Mouse (Mus musculus): ENCODE measurements at regions not wholly inside any gene's neighbourhood (a gene's known extent, or its start where the extent isn't known, plus 50 kb on each side); places are given as distances from the start of the nearest gene placed in this dataset.
A peak's percentile ranks its signal among the peaks of the same experiment; 100 is the strongest.

- Histone ChIP-seq H3K4me1 (ENCODE audit: control insufficient read depth, insufficient read depth, low read length) (no peaks in the 10 kb centered on the region), H3K4me3 (replicated peaks; ENCODE audit: extremely low read depth, low read depth, low read length) (no peak overlapping the region)
- DNase-seq: no peak
- TF ChIP-seq POLR2A (IDR thresholded peaks at IDR 0.05; ENCODE audit: borderline replicate concordance, extremely low read depth, low read depth, low read length) (no peak), CTCF (IDR thresholded peaks at IDR 0.05; ENCODE audit: insufficient read depth, low read length) (no peak)
- WGBS: 78% methylated on average over 6 of the region's 6 CpGs
Measured at GRCm38 (mm10) chr8:90011682-90012409, 336.3 kb downstream of the Tox3 start.

- no peak overlapping the region for H3K4me3 ChIP-seq (replicated peaks; ENCODE audit: extremely low read depth, low read depth, low read length)
- 71% methylated on average over 1 of the region's 1 CpGs for WGBS
- no peak for DNase-seq
- TF ChIP-seq CTCF (IDR thresholded peaks at IDR 0.05; ENCODE audit: insufficient read depth, low read length) (no peak), POLR2A (IDR thresholded peaks at IDR 0.05; ENCODE audit: borderline replicate concordance, extremely low read depth, low read depth, low read length) (no peak)
- no peaks in the 10 kb centered on the region for H3K4me1 ChIP-seq (ENCODE audit: control insufficient read depth, insufficient read depth, low read length)
Measured at GRCm38 (mm10) chr8:90009431-90009830, 338.7 kb downstream of the Tox3 start.

DNA sequence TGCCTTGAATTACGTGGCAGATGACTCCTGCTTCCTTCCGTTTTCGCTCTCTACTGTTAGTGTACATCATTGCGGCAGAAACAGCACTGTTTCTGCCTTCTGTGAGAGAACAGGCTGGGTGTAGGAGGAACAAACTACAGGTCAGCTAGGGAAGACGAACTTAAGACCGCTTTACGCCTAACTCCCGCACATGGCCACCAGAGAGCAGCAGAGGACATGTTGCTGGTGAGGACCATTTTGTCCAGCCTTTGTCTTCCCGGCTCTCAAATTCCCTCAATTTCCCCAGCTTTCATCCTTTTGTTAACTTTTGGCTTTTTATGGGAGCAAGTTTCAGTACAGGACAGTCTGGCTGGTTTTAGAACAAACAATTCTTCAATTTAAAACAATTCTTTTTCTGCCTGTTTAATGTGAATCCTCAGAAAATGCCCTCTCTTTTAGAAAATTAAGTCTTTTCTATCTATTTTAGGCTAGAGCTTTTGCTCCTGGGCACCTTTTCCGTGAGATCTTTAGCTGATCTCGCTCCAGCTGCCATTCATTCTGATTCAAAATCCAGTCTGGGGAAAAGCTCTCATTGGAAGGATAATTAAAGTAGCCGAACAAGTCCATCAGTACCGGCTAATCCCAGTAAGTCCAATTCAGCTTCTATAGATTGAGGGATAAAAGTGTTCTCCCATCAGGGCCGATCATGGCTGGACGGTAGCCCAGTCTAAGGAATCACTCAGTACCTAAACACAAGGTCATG, 347.1 kb downstream of the Tox3 start:
- WGBS: 38% methylated on average over 15 of the region's 15 CpGs
- no peaks in the 10 kb centered on the region for H3K4me1 ChIP-seq (ENCODE audit: control insufficient read depth, insufficient read depth, low read length)
- peak; percentile 61 for DNase-seq
- no peak overlapping the region for H3K4me3 ChIP-seq (replicated peaks; ENCODE audit: extremely low read depth, low read depth, low read length)
- TF ChIP-seq POLR2A (IDR thresholded peaks at IDR 0.05; ENCODE audit: borderline replicate concordance, extremely low read depth, low read depth, low read length): no peak
- TF ChIP-seq CTCF (IDR thresholded peaks at IDR 0.05; ENCODE audit: insufficient read depth, low read length): peak; percentile 96

GRCm38 (mm10) chr8:89993743-89994142, 354.4 kb downstream of the Tox3 start:
- WGBS: 72% methylated on average over 4 of the region's 4 CpGs
- no peak overlapping the region for H3K4me3 ChIP-seq (replicated peaks; ENCODE audit: extremely low read depth, low read depth, low read length)
- no peaks in the 10 kb centered on the region for H3K4me1 ChIP-seq (ENCODE audit: control insufficient read depth, insufficient read depth, low read length)
- DNase-seq: no peak
- TF ChIP-seq CTCF (IDR thresholded peaks at IDR 0.05; ENCODE audit: insufficient read depth, low read length) (no peak), POLR2A (IDR thresholded peaks at IDR 0.05; ENCODE audit: borderline replicate concordance, extremely low read depth, low read depth, low read length) (no peak)

GRCm38 (mm10) chr8:89983859-89984258, 364.3 kb downstream of the Tox3 start:
- 77% methylated on average over 2 of the region's 2 CpGs for WGBS
- Histone ChIP-seq H3K4me1 (ENCODE audit: control insufficient read depth, insufficient read depth, low read length) (no peaks in the 10 kb centered on the region), H3K4me3 (replicated peaks; ENCODE audit: extremely low read depth, low read depth, low read length) (no peak overlapping the region)
- no peak for TF ChIP-seq CTCF (IDR thresholded peaks at IDR 0.05; ENCODE audit: insufficient read depth, low read length)
- TF ChIP-seq POLR2A (IDR thresholded peaks at IDR 0.05; ENCODE audit: borderline replicate concordance, extremely low read depth, low read depth, low read length): no peak
- DNase-seq: no peak

- TF ChIP-seq CTCF (IDR thresholded peaks at IDR 0.05; ENCODE audit: insufficient read depth, low read length) (no peak), POLR2A (IDR thresholded peaks at IDR 0.05; ENCODE audit: borderline replicate concordance, extremely low read depth, low read depth, low read length) (no peak)
- no peak overlapping the region for H3K4me3 ChIP-seq (replicated peaks; ENCODE audit: extremely low read depth, low read depth, low read length)
- DNase-seq: no peak
- 76% methylated on average over 2 of the region's 2 CpGs for WGBS
- H3K4me1 ChIP-seq (ENCODE audit: control insufficient read depth, insufficient read depth, low read length): no peaks in the 10 kb centered on the region
Measured at GRCm38 (mm10) chr8:89982551-89982950, 365.6 kb downstream of the Tox3 start.

- TF ChIP-seq POLR2A (IDR thresholded peaks at IDR 0.05; ENCODE audit: borderline replicate concordance, extremely low read depth, low read depth, low read length) (no peak), CTCF (IDR thresholded peaks at IDR 0.05; ENCODE audit: insufficient read depth, low read length) (no peak)
Measured at GRCm38 (mm10) chr8:89981320-89981719, 366.8 kb downstream of the Tox3 start.

GRCm38 (mm10) chr8:89980441-89980840, 367.7 kb downstream of the Tox3 start:
- no peak overlapping the region for H3K4me3 ChIP-seq (replicated peaks; ENCODE audit: extremely low read depth, low read depth, low read length)
- DNase-seq: no peak
- TF ChIP-seq CTCF (IDR thresholded peaks at IDR 0.05; ENCODE audit: insufficient read depth, low read length): no peak
- H3K4me1 ChIP-seq (ENCODE audit: control insufficient read depth, insufficient read depth, low read length): no peaks in the 10 kb centered on the region
- 52% methylated on average over 4 of the region's 4 CpGs for WGBS

More at GRCm38 (mm10) chr8:89981320-89981719, 366.8 kb downstream of the Tox3 start:
- Histone ChIP-seq H3K4me3 (replicated peaks; ENCODE audit: extremely low read depth, low read depth, low read length) (no peak overlapping the region), H3K4me1 (ENCODE audit: control insufficient read depth, insufficient read depth, low read length) (no peaks in the 10 kb centered on the region)
- DNase-seq: no peak
- WGBS: 67% methylated on average over 2 of the region's 2 CpGs

GRCm38 (mm10) chr8:89962799-89963198, 385.3 kb downstream of the Tox3 start:
- no peak overlapping the region for H3K4me3 ChIP-seq (replicated peaks; ENCODE audit: extremely low read depth, low read depth, low read length)
- TF ChIP-seq CTCF (IDR thresholded peaks at IDR 0.05; ENCODE audit: insufficient read depth, low read length): no peak
- no peak for TF ChIP-seq POLR2A (IDR thresholded peaks at IDR 0.05; ENCODE audit: borderline replicate concordance, extremely low read depth, low read depth, low read length)
- DNase-seq: no peak
- WGBS: 86% methylated on average over 1 of the region's 1 CpGs
- no peaks in the 10 kb centered on the region for H3K4me1 ChIP-seq (ENCODE audit: control insufficient read depth, insufficient read depth, low read length)

GRCm38 (mm10) chr8:89957486-89957885, 390.7 kb downstream of the Tox3 start:
- Histone ChIP-seq H3K4me1 (ENCODE audit: control insufficient read depth, insufficient read depth, low read length) (no peaks in the 10 kb centered on the region), H3K4me3 (replicated peaks; ENCODE audit: extremely low read depth, low read depth, low read length) (no peak overlapping the region)
- no peak for DNase-seq
- TF ChIP-seq CTCF (IDR thresholded peaks at IDR 0.05; ENCODE audit: insufficient read depth, low read length) (no peak), POLR2A (IDR thresholded peaks at IDR 0.05; ENCODE audit: borderline replicate concordance, extremely low read depth, low read depth, low read length) (no peak)

All from lung, adult 2 months (tissue).